Mouse (Mus musculus): ENCODE results near the gene Bola3.

Bola3 gene

GRCm38 (mm10) chr6:83396711-83397110 lies 47.8 kb downstream of the Bola3 start:
- DNase-seq = no peak

GRCm38 (mm10) chr6:83397728-83398127 lies 48.8 kb downstream of the Bola3 start:
- no peak for DNase-seq

- DNase-seq = no peak
These were observed 50.8 kb downstream of the Bola3 start for GRCm38 (mm10) chr6:83399790-83400189.

GRCm38 (mm10) chr6:83403481-83403880 lies 54.5 kb downstream of the Bola3 start:
- no peak for DNase-seq

GRCm38 (mm10) chr6:83404571-83404970 lies 55.6 kb downstream of the Bola3 start:
- DNase-seq = no peak

- no peak for DNase-seq
These were observed 56.6 kb downstream of the Bola3 start for GRCm38 (mm10) chr6:83405511-83406064.

- DNase-seq = no peak
These were observed 59.6 kb downstream of the Bola3 start for GRCm38 (mm10) chr6:83408510-83408909.
